Mouse (Mus musculus) spleen, adult 12 weeks (tissue): ENCODE measurements around the gene Col25a1.

ENCODE experiments used
- DNase-seq: peaks from one replicate; pipeline ENCODE4 v3.0.0; 2022; ENCODE audit warnings: low spot score

Gene Col25a1

GRCm38 (mm10) chr3:130378626-130379025 is 247.3 kb downstream of the Col25a1 start:
- DNase-seq, result no peak

- no peak for DNase-seq
These were observed 249.1 kb downstream of the Col25a1 start for GRCm38 (mm10) chr3:130380299-130380845.

- no peak for DNase-seq
These were observed 250.4 kb downstream of the Col25a1 start for GRCm38 (mm10) chr3:130381691-130382090.

GRCm38 (mm10) chr3:130385856-130386255 is 254.6 kb downstream of the Col25a1 start:
- no peak for DNase-seq

- no peak for DNase-seq
These were observed 255.9 kb downstream of the Col25a1 start for GRCm38 (mm10) chr3:130387156-130387555.

GRCm38 (mm10) chr3:130389261-130389975 is 258.1 kb downstream of the Col25a1 start:
- DNase-seq, result no peak

GRCm38 (mm10) chr3:130396636-130397035 is 265.3 kb downstream of the Col25a1 start:
- DNase-seq, result no peak

GRCm38 (mm10) chr3:130400716-130401559 is 269.6 kb downstream of the Col25a1 start:
- no peak for DNase-seq

GRCm38 (mm10) chr3:130401560-130401852 is 270.2 kb downstream of the Col25a1 start:
- DNase-seq, result no peak

GRCm38 (mm10) chr3:130404525-130405409 is 273.5 kb downstream of the Col25a1 start:
- no peak for DNase-seq

GRCm38 (mm10) chr3:130407201-130407600 is 275.9 kb downstream of the Col25a1 start:
- DNase-seq, result no peak

- no peak for DNase-seq
These were observed 281.9 kb downstream of the Col25a1 start for GRCm38 (mm10) chr3:130413239-130413638.

- no peak for DNase-seq
These were observed 287.6 kb downstream of the Col25a1 start for GRCm38 (mm10) chr3:130418951-130419350.

- DNase-seq, result no peak
These were observed 297.5 kb downstream of the Col25a1 start for GRCm38 (mm10) chr3:130428796-130429195.

- DNase-seq, result no peak
These were observed 298.8 kb downstream of the Col25a1 start for GRCm38 (mm10) chr3:130430052-130430451.

- DNase-seq, result no peak
These were observed 301.5 kb downstream of the Col25a1 start for GRCm38 (mm10) chr3:130432818-130433217.

GRCm38 (mm10) chr3:130436956-130437355 is 305.7 kb downstream of the Col25a1 start:
- no peak for DNase-seq

- no peak for DNase-seq
These were observed 308.5 kb downstream of the Col25a1 start for GRCm38 (mm10) chr3:130439767-130440166.

GRCm38 (mm10) chr3:130440689-130441088 is 309.4 kb downstream of the Col25a1 start:
- DNase-seq, result no peak

- DNase-seq, result no peak
These were observed 312.7 kb downstream of the Col25a1 start for GRCm38 (mm10) chr3:130443842-130444627.

GRCm38 (mm10) chr3:130449864-130450263 is 318.6 kb downstream of the Col25a1 start:
- no peak for DNase-seq
